Mouse (Mus musculus) midbrain, embryonic 16.5 days (tissue): ENCODE measurements around the gene Gm20388. TPM values are rescaled to one million over a fixed set of nuclear protein-coding genes. Genes with fewer than 3 reads are reported as not detected.
"Not testable (repeated sequence)": the region's sequence is repeated elsewhere in the genome, so short reads cannot be mapped to it uniquely, and the experiment has no call there.

ENCODE experiments used
- ATAC-seq: fragments of 200-750 bp; cut with Nextera tagmentation; 2 replicates; pipeline ENCODE4 v1.8.0; 2017; ENCODE audit warnings: moderate TSS enrichment
- H3K27ac ChIP-seq: fragments of 300-500 bp; sonication (generic); 2 replicates; pipeline ENCODE4 v1.5.1; 2014; ENCODE audit warnings: mild to moderate bottlenecking, low read length, mixed read lengths
- H3K27me3 ChIP-seq: fragments of 300-500 bp; sonication (generic); 2 replicates; pipeline ENCODE4 v1.6.1; 2014; ENCODE audit warnings: low read depth, low read length, mixed read lengths; ENCODE audit not compliant: control insufficient read depth, insufficient read depth
- H3K36me3 ChIP-seq: fragments of 300-500 bp; sonication (generic); 2 replicates; pipeline ENCODE4 v1.6.1; 2014; ENCODE audit warnings: mild to moderate bottlenecking, low read length, moderate library complexity, mixed read lengths; ENCODE audit not compliant: control insufficient read depth, insufficient read depth
- H3K4me1 ChIP-seq: fragments of 300-500 bp; sonication (generic); 2 replicates; pipeline ENCODE4 v1.6.1; 2014; ENCODE audit warnings: mild to moderate bottlenecking, low read length, mixed read lengths; ENCODE audit not compliant: control insufficient read depth, insufficient read depth
- H3K4me2 ChIP-seq: fragments of 300-500 bp; sonication (generic); 2 replicates; pipeline ENCODE4 v1.6.1; 2014; ENCODE audit warnings: mild to moderate bottlenecking, low read length, mixed read lengths
- H3K4me3 ChIP-seq: fragments of 300-500 bp; sonication (generic); 2 replicates; pipeline ENCODE4 v1.5.1; 2014; ENCODE audit warnings: low read depth, mild to moderate bottlenecking, low read length, moderate library complexity, mixed read lengths
- H3K9ac ChIP-seq: fragments of 300-500 bp; sonication (generic); 2 replicates; pipeline ENCODE4 v1.6.1; 2014; ENCODE audit warnings: low read depth, low read length, mixed read lengths
- H3K9me3 ChIP-seq: fragments of 300-500 bp; sonication (generic); replicated peaks from 2 replicates; pipeline ENCODE4 v1.6.1; 2014; ENCODE audit warnings: mild to moderate bottlenecking, low read length, mixed read lengths; ENCODE audit not compliant: control insufficient read depth, poor library complexity, severe bottlenecking
- WGBS: fragments of 180-500 bp; shearing (Covaris S2); extraction: QIAGEN DNeasy Blood & Tissue Kit; methylation state at CpG from one replicate; pipeline ENCODE4 v1.1.7; 2014; 5-methylcytosine and 5-hydroxymethylcytosine counted together
- polyA plus RNA-seq: library from polyadenylated mRNA; unstranded; fragments of >200 nt; fragmentation: Nextera tagmentation; extraction: Ambion mirVana; gene quantifications from 2 replicates; pipeline ENCODE4 v1.2.1, GENCODE M21; 2015

Gene Gm20388
- polyA plus RNA-seq, 1 experiment from 2014 or later, result 7.5 TPM

- Histone ChIP-seq H3K4me1 (no peaks in the 10 kb centered on the region; the same call in 1 of the 2 replicates), H3K4me2 (no peak overlapping the region), H3K9ac (no peak overlapping the region), H3K4me3 (no peak overlapping the region), H3K36me3 (0 out of 2 replicates have a peak, but pooled peaks cover 3% of the 10 kb centered on the region), H3K9me3 (no peaks in the 10 kb centered on the region), H3K27ac (no peak overlapping the region), H3K27me3 (no peaks in the 10 kb centered on the region)
- WGBS, result 65% methylated on average over 5 of the region's 5 CpGs
- no peak for ATAC-seq
Measured at GRCm38 (mm10) chr8:122624653-122625052, 2714.0 kb downstream of the Gm20388 start.

GRCm38 (mm10) chr8:122625811-122626210, 2715.2 kb downstream of the Gm20388 start:
- no peaks in the 10 kb centered on the region for H3K4me1 ChIP-seq
- no peaks in the 10 kb centered on the region for H3K9me3 ChIP-seq
- 0 out of 2 replicates have a peak, but pooled peaks cover 3% of the 10 kb centered on the region for H3K36me3 ChIP-seq
- H3K9ac ChIP-seq, result no peak overlapping the region
- no peak overlapping the region for H3K27ac ChIP-seq
- ATAC-seq, result no peak
- 91% methylated on average over 9 of the region's 9 CpGs for WGBS
- H3K4me3 ChIP-seq, result no peak overlapping the region
- H3K4me2 ChIP-seq, result no peak overlapping the region
- H3K27me3 ChIP-seq, result no peaks in the 10 kb centered on the region

GRCm38 (mm10) chr8:122626896-122627295, 2716.3 kb downstream of the Gm20388 start:
- Histone ChIP-seq H3K9ac (no peak overlapping the region), H3K36me3 (0 out of 2 replicates have a peak, but pooled peaks cover 3% of the 10 kb centered on the region), H3K27me3 (no peaks in the 10 kb centered on the region), H3K4me1 (no peaks in the 10 kb centered on the region), H3K27ac (no peak overlapping the region), H3K9me3 (no peaks in the 10 kb centered on the region), H3K4me2 (no peak overlapping the region), H3K4me3 (no peak overlapping the region)
- WGBS, result 75% methylated on average over 2 of the region's 2 CpGs
- ATAC-seq, result no peak

GRCm38 (mm10) chr8:122629388-122629787, 2718.7 kb downstream of the Gm20388 start:
- H3K4me1 ChIP-seq, result no peaks in the 10 kb centered on the region
- H3K36me3 ChIP-seq, result peaks cover 16% of the 10 kb centered on the region
- H3K27ac ChIP-seq, result no peak overlapping the region
- H3K4me2 ChIP-seq, result no peak overlapping the region
- H3K9me3 ChIP-seq, result no peaks in the 10 kb centered on the region
- H3K4me3 ChIP-seq, result no peak overlapping the region
- ATAC-seq, result no peak
- H3K9ac ChIP-seq, result no peak overlapping the region
- 20% methylated on average over 10 of the region's 10 CpGs for WGBS
- H3K27me3 ChIP-seq, result no peaks in the 10 kb centered on the region

GRCm38 (mm10) chr8:122630696-122631095, 2720.1 kb downstream of the Gm20388 start:
- Histone ChIP-seq H3K9me3 (no peaks in the 10 kb centered on the region), H3K4me2 (no peak overlapping the region), H3K4me3 (no peak overlapping the region), H3K36me3 (peaks cover 27% of the 10 kb centered on the region), H3K27ac (no peak overlapping the region), H3K9ac (no peak overlapping the region), H3K27me3 (no peaks in the 10 kb centered on the region), H3K4me1 (no peaks in the 10 kb centered on the region)
- WGBS, result 51% methylated on average over 22 of the region's 22 CpGs
- ATAC-seq, result no peak

GRCm38 (mm10) chr8:122632134-122632533, 2721.5 kb downstream of the Gm20388 start:
- not testable (repeated sequence) for H3K27me3 ChIP-seq, ATAC-seq, H3K4me3 ChIP-seq, H3K4me2 ChIP-seq, H3K27ac ChIP-seq, H3K4me1 ChIP-seq, H3K9ac ChIP-seq, H3K9me3 ChIP-seq
- peaks cover 27% of the 10 kb centered on the region for H3K36me3 ChIP-seq
- 80% methylated on average over 3 of the region's 3 CpGs for WGBS

GRCm38 (mm10) chr8:122633205-122633604, 2722.6 kb downstream of the Gm20388 start:
- Histone ChIP-seq H3K27ac (no peak overlapping the region), H3K4me3 (no peak overlapping the region), H3K27me3 (no peaks in the 10 kb centered on the region), H3K9ac (no peak overlapping the region), H3K9me3 (no peaks in the 10 kb centered on the region), H3K4me2 (no peak overlapping the region), H3K4me1 (no peaks in the 10 kb centered on the region), H3K36me3 (peaks cover 30% of the 10 kb centered on the region)
- ATAC-seq, result no peak
- 94% methylated on average over 14 of the region's 14 CpGs for WGBS

- WGBS, result 80% methylated on average over 14 of the region's 14 CpGs
- no peak overlapping the region for H3K9ac ChIP-seq
- no peak for ATAC-seq
- H3K27ac ChIP-seq, result no peak overlapping the region
- no peaks in the 10 kb centered on the region for H3K27me3 ChIP-seq
- no peaks in the 10 kb centered on the region; the same call in 1 of the 2 replicates for H3K4me1 ChIP-seq
- no peak overlapping the region for H3K4me3 ChIP-seq
- no peak overlapping the region for H3K4me2 ChIP-seq
- H3K9me3 ChIP-seq, result no peaks in the 10 kb centered on the region
- H3K36me3 ChIP-seq, result peaks cover 36% of the 10 kb centered on the region
Measured at GRCm38 (mm10) chr8:122635878-122636802, 2725.5 kb downstream of the Gm20388 start.

- Histone ChIP-seq H3K36me3 (peaks cover 36% of the 10 kb centered on the region), H3K4me3 (no peak overlapping the region), H3K4me2 (no peak overlapping the region), H3K9ac (no peak overlapping the region), H3K9me3 (no peaks in the 10 kb centered on the region), H3K27ac (no peak overlapping the region), H3K4me1 (no peaks in the 10 kb centered on the region; the same call in 1 of the 2 replicates), H3K27me3 (no peaks in the 10 kb centered on the region)
- WGBS, result 74% methylated on average over 9 of the region's 9 CpGs
- no peak for ATAC-seq
Measured at GRCm38 (mm10) chr8:122636803-122637175, 2726.1 kb downstream of the Gm20388 start.
